Mouse (Mus musculus) forebrain, postnatal 0 days (tissue): ENCODE data around the gene Pold1. TPM values are rescaled to one million over a fixed set of nuclear protein-coding genes. Genes with fewer than 3 reads are reported as not detected.

Experiments used
- ATAC-seq: fragments of 200-750 bp; cut with Nextera tagmentation; 2 replicates; pipeline ENCODE4 v1.8.0; 2017; ENCODE audit warnings: mild to moderate bottlenecking, moderate library complexity
- DNase-seq: peaks from one replicate; pipeline ENCODE4 v3.0.0-alpha.2; 2015
- H3K27ac ChIP-seq: fragments of 300-500 bp; sonication (generic); 2 replicates; pipeline ENCODE4 v1.5.1; 2014; ENCODE audit warnings: low read depth, mild to moderate bottlenecking, antibody characterized with exemption, low read length, moderate library complexity, mixed read lengths
- H3K27me3 ChIP-seq: fragments of 300-500 bp; sonication (generic); 2 replicates; pipeline ENCODE4 v1.6.1; 2014; ENCODE audit warnings: mild to moderate bottlenecking, low read length, mixed read lengths; ENCODE audit not compliant: insufficient read depth
- H3K36me3 ChIP-seq: fragments of 300-500 bp; sonication (generic); 2 replicates; pipeline ENCODE4 v1.6.1; 2014; ENCODE audit warnings: mild to moderate bottlenecking, moderate library complexity; ENCODE audit not compliant: insufficient read depth
- H3K4me1 ChIP-seq: fragments of 300-500 bp; sonication (generic); 2 replicates; pipeline ENCODE4 v1.6.1; 2014; ENCODE audit warnings: antibody characterized with exemption; ENCODE audit not compliant: insufficient read depth
- H3K4me2 ChIP-seq: fragments of 300-500 bp; sonication (generic); 2 replicates; pipeline ENCODE4 v1.6.1; 2014; ENCODE audit warnings: low read depth, mild to moderate bottlenecking, moderate library complexity
- H3K4me3 ChIP-seq: fragments of 300-500 bp; sonication (generic); 2 replicates; pipeline ENCODE4 v1.5.1; 2014; ENCODE audit warnings: low read depth, low read length, mixed read lengths
- H3K9ac ChIP-seq: fragments of 300-500 bp; sonication (generic); 2 replicates; pipeline ENCODE4 v1.6.1; 2014; ENCODE audit warnings: mild to moderate bottlenecking
- H3K9me3 ChIP-seq: fragments of 300-500 bp; sonication (generic); 2 replicates; pipeline ENCODE4 v1.6.1; 2016; ENCODE audit warnings: low read length
- CTCF ChIP-seq: sonication (generic); IDR thresholded peaks from 2 replicates; pipeline ENCODE4 v1.5.1; 2016; ENCODE audit warnings: antibody characterized with exemption, control low read depth, low read depth
- WGBS: fragments of 180-500 bp; shearing (Covaris S2); extraction: QIAGEN DNeasy Blood & Tissue Kit; methylation state at CpG from one replicate; pipeline ENCODE4 v1.1.7; 2014; 5-methylcytosine and 5-hydroxymethylcytosine counted together
- polyA plus RNA-seq: library from polyadenylated mRNA; unstranded; fragments of >200 nt; fragmentation: Nextera tagmentation; extraction: Ambion mirVana; gene quantifications from 2 replicates; pipeline ENCODE4 v1.2.1, GENCODE M21; 2015
- total RNA-seq: library from RNA; depleted of rRNA; stranded (reverse); fragments of >200 nt; gene quantifications from 2 replicates; pipeline ENCODE4 v1.2.3, GENCODE M21; 2014; rRNA removed

Pold1 gene
- 14.1 and 16.2 TPM in 2 replicates for total RNA-seq
- polyA plus RNA-seq: 14.2 and 14.3 TPM in 2 replicates

GRCm38 (mm10) chr7:44548497-44549087, at the start of gene Pold1:
TSS of gene Pold1 (minus strand) at chr7:44548849.
- DNase-seq (peak; percentile 99), ATAC-seq (peak; percentile 95)
- Histone ChIP-seq H3K4me1 (peaks cover 8% of the 10 kb centered on the region; the same call in 1 of the 2 replicates), H3K36me3 (peaks cover 26% of the 10 kb centered on the region), H3K27me3 (no peaks in the 10 kb centered on the region), H3K9ac (peak within 1 kb of the TSS; percentile 50), H3K4me3 (peak within 1 kb of the TSS; percentile 55), H3K9me3 (no peaks in the 10 kb centered on the region), H3K4me2 (peak within 1 kb of the TSS; percentile 98), H3K27ac (0 out of 2 replicates have a peak within 1 kb of the TSS, but pooled peaks have one; percentile 43)
- under 1% methylated on average over 43 of the region's 43 CpGs for whole genome bisulfite sequencing
- peak; percentile 90 for TF ChIP-seq CTCF

GRCm38 (mm10) chr7:44598336-44598735, 49.7 kb upstream of the Pold1 start:
- no peak for TF ChIP-seq CTCF
- no peak overlapping the region for H3K4me2 ChIP-seq
- H3K27ac ChIP-seq: no peak overlapping the region
- 0 out of 2 replicates have a peak, but pooled peaks cover 3% of the 10 kb centered on the region for H3K36me3 ChIP-seq
- no peak for ATAC-seq
- no peak overlapping the region for H3K9ac ChIP-seq
- 86% methylated on average over 11 of the region's 12 CpGs for WGBS
- peaks cover 25% of the 10 kb centered on the region for H3K27me3 ChIP-seq
- no peak overlapping the region for H3K4me3 ChIP-seq
- H3K9me3 ChIP-seq: no peaks in the 10 kb centered on the region
- DNase-seq: no peak
- H3K4me1 ChIP-seq: 0 out of 2 replicates have a peak, but pooled peaks cover 12% of the 10 kb centered on the region

- H3K4me2 ChIP-seq: no peak overlapping the region
- 91% methylated on average over 4 of the region's 4 CpGs for WGBS
- H3K36me3 ChIP-seq: 0 out of 2 replicates have a peak, but pooled peaks cover 3% of the 10 kb centered on the region
- H3K27ac ChIP-seq: no peak overlapping the region
- no peak overlapping the region for H3K4me3 ChIP-seq
- ATAC-seq: no peak
- peaks cover 25% of the 10 kb centered on the region for H3K27me3 ChIP-seq
- H3K9me3 ChIP-seq: no peaks in the 10 kb centered on the region
- DNase-seq: no peak
- no peak for TF ChIP-seq CTCF
- H3K9ac ChIP-seq: no peak overlapping the region
- H3K4me1 ChIP-seq: 0 out of 2 replicates have a peak, but pooled peaks cover 19% of the 10 kb centered on the region
Observed at GRCm38 (mm10) chr7:44597666-44598065, 49.0 kb upstream of the Pold1 start.

- peaks cover 26% of the 10 kb centered on the region for H3K27me3 ChIP-seq
- no peak overlapping the region for H3K27ac ChIP-seq
- H3K9ac ChIP-seq: no peak overlapping the region
- 77% methylated on average over 5 of the region's 5 CpGs for WGBS
- H3K36me3 ChIP-seq: 0 out of 2 replicates have a peak, but pooled peaks cover 3% of the 10 kb centered on the region
- H3K9me3 ChIP-seq: no peaks in the 10 kb centered on the region
- ATAC-seq (no peak), DNase-seq (no peak)
- H3K4me1 ChIP-seq: 0 out of 2 replicates have a peak, but pooled peaks cover 21% of the 10 kb centered on the region
- no peak overlapping the region for H3K4me2 ChIP-seq
- H3K4me3 ChIP-seq: no peak overlapping the region
- no peak for TF ChIP-seq CTCF
Observed at GRCm38 (mm10) chr7:44596996-44597538, 48.4 kb upstream of the Pold1 start.

GRCm38 (mm10) chr7:44596051-44596450, 47.4 kb upstream of the Pold1 start:
- no peak for TF ChIP-seq CTCF
- Histone ChIP-seq H3K27ac (no peak overlapping the region), H3K4me2 (no peak overlapping the region), H3K27me3 (peaks cover 22% of the 10 kb centered on the region), H3K9ac (no peak overlapping the region), H3K4me1 (0 out of 2 replicates have a peak, but pooled peaks cover 21% of the 10 kb centered on the region), H3K36me3 (0 out of 2 replicates have a peak, but pooled peaks cover 3% of the 10 kb centered on the region), H3K4me3 (no peak overlapping the region), H3K9me3 (no peaks in the 10 kb centered on the region)
- WGBS: 93% methylated on average over 6 of the region's 6 CpGs
- DNase-seq (no peak), ATAC-seq (no peak)

- TF ChIP-seq CTCF: no peak
- Histone ChIP-seq H3K4me1 (0 out of 2 replicates have a peak, but pooled peaks cover 24% of the 10 kb centered on the region), H3K4me2 (no peak overlapping the region), H3K27me3 (peaks cover 17% of the 10 kb centered on the region), H3K9me3 (no peaks in the 10 kb centered on the region), H3K4me3 (no peak overlapping the region), H3K36me3 (0 out of 2 replicates have a peak, but pooled peaks cover 3% of the 10 kb centered on the region), H3K9ac (no peak overlapping the region), H3K27ac (peak overlapping the region; percentile 85; the same call in 1 of the 2 replicates)
- DNase-seq: no peak
- 97% methylated on average over 20 of the region's 20 CpGs for WGBS
- ATAC-seq: no peak
Observed at GRCm38 (mm10) chr7:44595131-44595561, 46.5 kb upstream of the Pold1 start.

GRCm38 (mm10) chr7:44594291-44594690, 45.6 kb upstream of the Pold1 start:
- peak overlapping the region; percentile 47 for H3K4me3 ChIP-seq
- H3K4me1 ChIP-seq: 0 out of 2 replicates have a peak, but pooled peaks cover 28% of the 10 kb centered on the region
- H3K4me2 ChIP-seq: peak overlapping the region; percentile 97
- H3K9me3 ChIP-seq: no peaks in the 10 kb centered on the region
- peak; percentile 4; the same call in 1 of the 2 replicates for ATAC-seq
- DNase-seq: peak; percentile 82
- 0 out of 2 replicates have a peak, but pooled peaks cover 3% of the 10 kb centered on the region for H3K36me3 ChIP-seq
- peaks cover 17% of the 10 kb centered on the region for H3K27me3 ChIP-seq
- peak overlapping the region; percentile 85 for H3K27ac ChIP-seq
- no peak for TF ChIP-seq CTCF
- peak overlapping the region; percentile 87 for H3K9ac ChIP-seq
- WGBS: 20% methylated on average over 6 of the region's 6 CpGs
